Mouse (Mus musculus) cerebellum, adult 2 months (tissue): ENCODE data around the gene Mtmr14.

Experiments used
- CTCF ChIP-seq: fragments of 200-500 bp; IDR thresholded peaks from 2 replicates; pipeline ENCODE4 v1.5.1; 2011; ENCODE audit warnings: low read depth, mild to moderate bottlenecking, control low read depth, low read length, moderate library complexity, borderline replicate concordance; ENCODE audit not compliant: insufficient read depth
- POLR2A ChIP-seq: fragments of 200-500 bp; IDR thresholded peaks from 2 replicates; pipeline ENCODE4 v1.6.1; 2011; ENCODE audit warnings: low read length, control low read depth, borderline replicate concordance; ENCODE audit not compliant: insufficient read depth

GRCm38 (mm10) chr6:113296046-113296445 is 58.4 kb downstream of the Mtmr14 start:
- TF ChIP-seq CTCF (no peak), POLR2A (no peak)
